8 mouse cellular contexts compared by ENCODE assay signal in the genomic region with DNA sequence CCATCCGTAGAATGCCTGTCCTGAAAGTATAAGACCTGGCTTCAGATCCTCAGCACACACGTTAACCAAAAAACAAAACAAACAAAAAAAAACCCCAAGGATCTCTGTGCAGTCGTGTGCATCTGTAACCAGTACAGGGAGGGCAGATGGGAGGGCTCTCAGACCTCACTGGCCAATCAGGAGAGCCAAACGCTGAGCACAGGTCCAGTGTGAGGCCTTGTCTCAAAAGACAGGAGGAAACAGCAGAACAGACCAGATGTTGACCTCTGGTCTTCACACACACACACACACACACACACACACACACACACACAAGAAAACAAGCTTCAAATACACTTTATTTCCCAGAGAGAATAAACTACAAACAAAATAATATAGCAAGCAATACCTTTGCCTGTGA. TPM values are rescaled to one million over a fixed set of nuclear protein-coding genes. Genes with fewer than 3 reads are reported as not detected.
DNase-seq lines count a peak whose midpoint lies in the region; ATAC-seq lines count a peak whose summit lies in the region.

No protein-coding gene starts in this region.

- H3K36me3 ChIP-seq in limb, embryonic 11.5 days (ENCODE audit: control insufficient read depth, insufficient read depth, low read length): no peaks in the 10 kb centered on the region
- no peaks in the 10 kb centered on the region for H3K36me3 ChIP-seq in forebrain, embryonic 13.5 days (ENCODE audit: poor library complexity, severe bottlenecking)

- no peaks in the 10 kb centered on the region for H3K27me3 ChIP-seq in limb, embryonic 11.5 days (ENCODE audit: control insufficient read depth, insufficient read depth, low read length)
- no peaks in the 10 kb centered on the region for H3K27me3 ChIP-seq in forebrain, embryonic 13.5 days

- no peak overlapping the region for H3K4me2 ChIP-seq in limb, embryonic 11.5 days (ENCODE audit: low read depth, severe bottlenecking)
- H3K4me2 ChIP-seq in forebrain, embryonic 13.5 days: no peak overlapping the region

- no peak for ATAC-seq in limb, embryonic 11.5 days (ENCODE audit: insufficient number of reproducible peaks, low FRiP score, low TSS enrichment, low read depth)
- no peak for ATAC-seq in forebrain, embryonic 13.5 days
- ATAC-seq in activated CD4-positive, CD25-positive, alpha-beta regulatory T cell, adult 4 months: no peak

- H3K4me1 ChIP-seq in limb, embryonic 11.5 days (ENCODE audit: control insufficient read depth, insufficient read depth, low read length): 0 out of 2 replicates have a peak, but pooled peaks cover 2% of the 10 kb centered on the region
- peaks cover 2% of the 10 kb centered on the region for H3K4me1 ChIP-seq in forebrain, embryonic 13.5 days

- peak; percentile 19 for DNase-seq in gastrocnemius, adult 18-20 months (ENCODE audit: low spot score)
- DNase-seq in gastrocnemius, adult 8-10 months (ENCODE audit: low spot score in 2 of 2): no peak
- peak; percentile 19 for DNase-seq in urinary bladder, postnatal 14 days (ENCODE audit: low spot score)
- no peak for DNase-seq in urinary bladder, postnatal 4 days (ENCODE audit: low spot score in 2 of 2)
- DNase-seq in limb, embryonic 11.5 days (ENCODE audit: low spot score): peak; percentile 65
- no peak for DNase-seq in urinary bladder, postnatal 36 days (ENCODE audit: low spot score in 2 of 2)

- no peak overlapping the region for H3K4me3 ChIP-seq in limb, embryonic 11.5 days (ENCODE audit: low read depth, low read length)
- no peak overlapping the region for H3K4me3 ChIP-seq in forebrain, embryonic 13.5 days

- H3K27ac ChIP-seq in limb, embryonic 11.5 days (replicated peaks; ENCODE audit: low read depth, low read length): no peak overlapping the region
- no peak overlapping the region for H3K27ac ChIP-seq in forebrain, embryonic 13.5 days

- WGBS in limb, embryonic 11.5 days: 14% methylated on average over 4 of the region's 4 CpGs
- 20% methylated on average over 4 of the region's 4 CpGs for WGBS in forebrain, embryonic 13.5 days

- no peaks in the 10 kb centered on the region for H3K9me3 ChIP-seq in limb, embryonic 11.5 days (ENCODE audit: control insufficient read depth, low read length)
- no peaks in the 10 kb centered on the region for H3K9me3 ChIP-seq in forebrain, embryonic 13.5 days (replicated peaks)

- no peak overlapping the region for H3K9ac ChIP-seq in limb, embryonic 11.5 days (ENCODE audit: low read length)
- H3K9ac ChIP-seq in forebrain, embryonic 13.5 days: no peak overlapping the region

RNA-seq across cellular contexts. Expression of a gene that starts 3.4 kb away (rescaled TPM):
- 10 to 100 TPM; 30.9 to 34.1 TPM for total RNA-seq in gastrocnemius, adult 18-20 months (2021)
- 10 to 100 TPM; 32.3 to 37.5 (median 33.5) TPM for total RNA-seq in gastrocnemius, adult 8-10 months (2022)
- 18.1 and 19.2 TPM in 2 replicates for polyA plus RNA-seq in limb, embryonic 11.5 days (2014; fragmentation: Nextera tagmentation; extraction: Ambion mirVana)
- polyA plus RNA-seq in forebrain, embryonic 13.5 days (2015; fragmentation: Nextera tagmentation; extraction: Ambion mirVana): 21.8 and 24.0 TPM in 2 replicates
- polyA plus RNA-seq in activated CD4-positive, CD25-positive, alpha-beta regulatory T cell, adult 4 months (2017; shearing (Covaris generic)): 1 to 10 TPM; 7.4 to 9.2 TPM

Comparison
In these comparisons a context has a peak if more than half of its experiments do, and no peak if none do; other contexts are left out.
1. DNase-seq: peak in gastrocnemius, adult 18-20 months (single experiment), urinary bladder, postnatal 14 days (single experiment) and limb, embryonic 11.5 days (single experiment); none in gastrocnemius, adult 8-10 months (0 of 2), urinary bladder, postnatal 4 days (0 of 2) and urinary bladder, postnatal 36 days (0 of 2).